Mouse (Mus musculus) lung, adult 2 months (tissue): ENCODE measurements at regions not wholly inside any gene's neighbourhood (a gene's known extent, or its start where the extent isn't known, plus 50 kb on each side); places are given as distances from the start of the nearest gene placed in this dataset.

ENCODE experiments used
- CTCF ChIP-seq: fragments of 200-500 bp; IDR thresholded peaks from 2 replicates; pipeline ENCODE4 v1.5.1; 2011; ENCODE audit warnings: mild to moderate bottlenecking, low read length, control low read depth; ENCODE audit not compliant: insufficient read depth
- POLR2A ChIP-seq: fragments of 200-500 bp; IDR thresholded peaks from 2 replicates; pipeline ENCODE4 v1.6.1; 2011; ENCODE audit warnings: low read depth, mild to moderate bottlenecking, control low read depth, low read length, borderline replicate concordance; ENCODE audit errors: extremely low read depth

DNA sequence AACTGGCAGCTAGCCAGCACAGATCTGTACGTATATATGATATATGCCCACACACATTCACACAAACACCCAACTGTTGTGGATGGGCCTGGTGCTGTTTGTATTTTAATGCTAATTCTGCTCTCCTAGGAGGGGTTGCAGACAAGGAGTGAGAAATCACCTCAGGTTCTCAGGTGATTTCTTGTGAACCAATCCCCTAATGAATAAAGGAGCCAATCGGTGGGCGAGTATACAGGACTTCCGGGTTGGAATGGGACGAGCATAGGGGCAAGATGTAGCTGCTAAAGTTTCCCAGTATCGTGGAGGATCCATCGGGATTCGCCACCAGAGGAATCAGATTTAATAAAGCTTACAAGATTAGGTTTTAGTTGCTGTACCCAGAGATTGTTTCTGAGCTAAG, 155.6 kb downstream of the Satb1 start:
- no peak for TF ChIP-seq POLR2A
- no peak for TF ChIP-seq CTCF
